Mouse (Mus musculus): ENCODE measurements around the gene Mlx. TPM values are rescaled to one million over a fixed set of nuclear protein-coding genes. Genes with fewer than 3 reads are reported as not detected.

Gene Mlx
- total and polyA plus RNA-seq, 3 experiments: 45.2 to 116 (median 51.5) TPM

DNA sequence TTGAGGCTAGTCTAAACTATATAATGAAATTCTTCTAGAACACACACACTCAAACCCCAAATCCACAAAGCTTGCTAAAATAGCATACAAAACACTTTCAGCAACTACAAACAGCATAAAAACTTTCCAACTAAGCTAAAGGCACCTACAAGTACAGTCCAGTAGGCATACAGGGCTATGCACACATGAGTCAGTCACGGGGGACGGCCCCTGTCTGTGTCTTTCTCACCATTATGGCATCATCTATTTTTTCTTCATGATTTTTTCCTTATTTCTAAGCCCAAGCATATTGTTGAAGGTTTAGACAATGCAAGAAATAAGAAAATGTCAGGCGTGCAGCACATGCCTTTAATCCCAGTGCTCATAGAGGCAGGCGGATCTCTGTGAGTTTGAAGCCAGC lies 24.1 kb downstream of the Mlx start:
- peaks cover 91% of the 10 kb centered on the region for H3K79me2 ChIP-seq (replicated peaks; ENCODE audit: control insufficient read depth, extremely low read depth, insufficient read depth, poor library complexity, severe bottlenecking)
- H3K4me3 ChIP-seq (replicated peaks in 1 of 3; ENCODE audit: low read depth in 2 of 3, low read length in 2 of 3, poor library complexity in 1 of 3): no peak overlapping the region
- peaks cover 13% of the 10 kb centered on the region for H3K9me3 ChIP-seq (replicated peaks; ENCODE audit: low read length)
- H3K4me1 ChIP-seq (ENCODE audit: control insufficient read depth in 1 of 2, insufficient read depth in 2 of 2): peaks cover 16 to 65% of the 10 kb centered on the region in 2 experiments
- peak; percentile 76 for DNase-seq (ENCODE audit: extremely low read depth)
- peak overlapping the region; percentile 46 for H3K9ac ChIP-seq (ENCODE audit: insufficient read depth, low read depth)
- H3K36me3 ChIP-seq (replicated peaks in 1 of 2; ENCODE audit: control insufficient read depth in 1 of 2, insufficient read depth in 1 of 2, low read length in 1 of 2): peaks cover 15 to 61% of the 10 kb centered on the region in 2 experiments
- dilution Hi-C loops (cut with MboI; ENCODE audit: extremely low pct_ligation_motif_present, extremely low pct_unique_long_range_greater_than_20kb, low sequenced_read_pairs): no loop called here
- in situ Hi-C loops (cut with MboI; ENCODE audit: low pct_ligation_motif_present, low pct_unique_long_range_greater_than_20kb, low sequenced_read_pairs): no loop called here
- H3K27ac ChIP-seq (ENCODE audit: insufficient read depth, low read depth): peak overlapping the region; percentile 76
- TF ChIP-seq MAX (IDR thresholded peaks at IDR 0.05; ENCODE audit: low read length) (peak; percentile 56; the same call in 1 of the 2 replicates), BHLHE40 (IDR thresholded peaks at IDR 0.05; ENCODE audit: low read depth, low read length) (peak; percentile 85), MYC (IDR thresholded peaks at IDR 0.05; ENCODE audit: low read depth, low read length) (no peak; the same call in 1 of the 2 replicates), ELF1 (IDR thresholded peaks at IDR 0.05; ENCODE audit: low read depth, low read length) (no peak; the same call in 1 of the 2 replicates), EP300 (IDR thresholded peaks at IDR 0.05; ENCODE audit: low read length) (peak; percentile 55), PAX5 (IDR thresholded peaks at IDR 0.05; ENCODE audit: low read length) (no peak), MAZ (IDR thresholded peaks at IDR 0.05; ENCODE audit: low read depth, low read length) (no peak), NRF1 (IDR thresholded peaks at IDR 0.05; ENCODE audit: low read depth, low read length) (no peak), ZNF384 (IDR thresholded peaks at IDR 0.05; ENCODE audit: low read depth, low read length) (peak; percentile 41), GABPA (IDR thresholded peaks at IDR 0.05; ENCODE audit: insufficient replicate concordance, low read depth, low read length) (no peak), MAFK (IDR thresholded peaks at IDR 0.05; ENCODE audit: insufficient replicate concordance, low read length) (no peak), MEF2A (IDR thresholded peaks at IDR 0.05; ENCODE audit: borderline replicate concordance, low read depth, low read length) (peak; percentile 79; the same call in 1 of the 2 replicates), ZMIZ1 (IDR thresholded peaks at IDR 0.05; ENCODE audit: low read depth, low read length) (peak; percentile 59; the same call in 1 of the 2 replicates), ETS1 (conservative IDR thresholded peaks at IDR 0.05; ENCODE audit: low read depth, low read length) (peak; percentile 42; the same call in 1 of the 2 replicates), POLR2AphosphoS2 (IDR thresholded peaks at IDR 0.05; ENCODE audit: low read depth, low read length) (no peak), TBP (conservative IDR thresholded peaks at IDR 0.05; ENCODE audit: low read depth, low read length) (no peak)
- peak overlapping the region; percentile 70 for H3K4me2 ChIP-seq (ENCODE audit: insufficient read depth, low read depth, poor library complexity, severe bottlenecking)
- no peaks in the 10 kb centered on the region for H3K27me3 ChIP-seq (replicated peaks)

DNA sequence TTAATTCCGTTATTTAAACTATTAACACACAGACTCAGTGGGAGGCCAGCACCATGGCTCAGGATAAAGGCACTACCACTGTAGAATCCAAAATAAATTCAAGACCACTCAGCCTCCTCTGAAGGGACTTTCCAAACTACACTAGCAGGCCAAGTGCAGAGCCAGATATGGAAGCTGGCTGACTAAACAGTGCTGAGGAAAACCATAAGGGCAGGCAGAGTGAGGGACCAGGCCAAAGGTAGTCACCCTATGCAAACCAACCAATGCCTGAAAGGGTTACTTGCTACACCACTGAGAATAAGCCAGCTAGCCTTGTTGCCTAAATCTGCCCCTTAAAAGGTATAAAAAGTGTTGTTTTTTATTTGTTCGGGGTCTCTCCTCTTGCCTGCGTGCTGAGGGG lies 25.1 kb downstream of the Mlx start:
- Histone ChIP-seq H3K9me3 (replicated peaks; ENCODE audit: low read length) (peaks cover 13% of the 10 kb centered on the region), H3K4me3 (replicated peaks in 1 of 3; ENCODE audit: low read depth in 2 of 3, low read length in 2 of 3, poor library complexity in 1 of 3) (no peak overlapping the region), H3K27ac (ENCODE audit: insufficient read depth, low read depth) (peak overlapping the region; percentile 45), H3K36me3 (replicated peaks in 1 of 2; ENCODE audit: control insufficient read depth in 1 of 2, insufficient read depth in 1 of 2, low read length in 1 of 2) (peaks cover 15 to 60% of the 10 kb centered on the region in 2 experiments), H3K79me2 (replicated peaks; ENCODE audit: control insufficient read depth, extremely low read depth, insufficient read depth, poor library complexity, severe bottlenecking) (peaks cover 89% of the 10 kb centered on the region), H3K4me2 (ENCODE audit: insufficient read depth, low read depth, poor library complexity, severe bottlenecking) (peak overlapping the region; percentile 24; the same call in 1 of the 2 replicates), H3K27me3 (replicated peaks) (no peaks in the 10 kb centered on the region), H3K9ac (ENCODE audit: insufficient read depth, low read depth) (no peak overlapping the region; the same call in 1 of the 2 replicates), H3K4me1 (ENCODE audit: control insufficient read depth in 1 of 2, insufficient read depth in 2 of 2) (peaks cover 20 to 75% of the 10 kb centered on the region in 2 experiments)
- in situ Hi-C loops (cut with MboI; ENCODE audit: low pct_ligation_motif_present, low pct_unique_long_range_greater_than_20kb, low sequenced_read_pairs): no loop called here
- TF ChIP-seq EP300 (IDR thresholded peaks at IDR 0.05; ENCODE audit: low read length) (peak; percentile 25; the same call in 1 of the 2 replicates), MAX (IDR thresholded peaks at IDR 0.05; ENCODE audit: low read length) (peak; percentile 27), NELFE (IDR thresholded peaks at IDR 0.05; ENCODE audit: low read depth, low read length) (peak; percentile 23; the same call in 1 of the 2 replicates), TCF12 (IDR thresholded peaks at IDR 0.05; ENCODE audit: low read depth, low read length) (peak; percentile 42; the same call in 1 of the 2 replicates), MEF2A (IDR thresholded peaks at IDR 0.05; ENCODE audit: borderline replicate concordance, low read depth, low read length) (peak; percentile 90), CHD2 (IDR thresholded peaks at IDR 0.05; ENCODE audit: low read length) (peak; percentile 46; the same call in 1 of the 2 replicates), BHLHE40 (IDR thresholded peaks at IDR 0.05; ENCODE audit: low read depth, low read length) (peak; percentile 55), SIN3A (IDR thresholded peaks at IDR 0.05; ENCODE audit: low read length) (peak; percentile 60; the same call in 1 of the 2 replicates), SMC3 (IDR thresholded peaks at IDR 0.05; ENCODE audit: low read depth, low read length) (no peak), ETS1 (conservative IDR thresholded peaks at IDR 0.05; ENCODE audit: low read depth, low read length) (peak; percentile 52), UBTF (IDR thresholded peaks at IDR 0.05; ENCODE audit: low read depth, low read length) (0 out of 2 replicates have a peak, but pooled peaks have one; percentile 42), TBP (conservative IDR thresholded peaks at IDR 0.05; ENCODE audit: low read depth, low read length) (no peak), MAZ (IDR thresholded peaks at IDR 0.05; ENCODE audit: low read depth, low read length) (peak; percentile 53; the same call in 1 of the 2 replicates), USF1 (IDR thresholded peaks at IDR 0.05; ENCODE audit: low read depth, low read length) (no peak), IRF4 (IDR thresholded peaks at IDR 0.05; ENCODE audit: low read depth, low read length) (peak; percentile 77), POLR2AphosphoS2 (IDR thresholded peaks at IDR 0.05; ENCODE audit: low read depth, low read length) (no peak), MXI1 (IDR thresholded peaks at IDR 0.05; ENCODE audit: low read depth, low read length) (0 out of 2 replicates have a peak, but pooled peaks have one; percentile 48), POLR2A (IDR thresholded peaks at IDR 0.05; ENCODE audit: low read depth, low read length) (0 out of 2 replicates have a peak, but pooled peaks have one; percentile 21), MAFK (IDR thresholded peaks at IDR 0.05; ENCODE audit: insufficient replicate concordance, low read length) (0 out of 2 replicates have a peak, but pooled peaks have one; percentile 19)
- dilution Hi-C loops (cut with MboI; ENCODE audit: extremely low pct_ligation_motif_present, extremely low pct_unique_long_range_greater_than_20kb, low sequenced_read_pairs): no loop called here
- peak; percentile 64 for DNase-seq (ENCODE audit: extremely low read depth)
